Mouse (Mus musculus) limb, embryonic 12.5 days (tissue): ENCODE measurements around the gene Atg7. TPM values are rescaled to one million over a fixed set of nuclear protein-coding genes. Genes with fewer than 3 reads are reported as not detected.

Experiments used
- ATAC-seq: fragments of 200-750 bp; cut with Nextera tagmentation; 2 replicates; pipeline ENCODE4 v1.8.0; 2017; ENCODE audit warnings: low read depth, moderate TSS enrichment; ENCODE audit not compliant: insufficient number of reproducible peaks, insufficient read depth, low FRiP score, low TSS enrichment
- H3K27ac ChIP-seq: fragments of 300-500 bp; sonication (generic); 2 replicates; pipeline ENCODE4 v1.5.1; 2016; ENCODE audit warnings: mild to moderate bottlenecking, moderate library complexity
- H3K27me3 ChIP-seq: fragments of 300-500 bp; sonication (generic); 2 replicates; pipeline ENCODE4 v1.6.1; 2016; ENCODE audit warnings: mild to moderate bottlenecking, moderate library complexity
- H3K36me3 ChIP-seq: fragments of 300-500 bp; sonication (generic); 2 replicates; pipeline ENCODE4 v1.6.1; 2016; ENCODE audit warnings: mild to moderate bottlenecking, moderate library complexity
- H3K4me1 ChIP-seq: fragments of 300-500 bp; sonication (generic); replicated peaks from 2 replicates; pipeline ENCODE4 v1.6.1; 2016
- H3K4me2 ChIP-seq: fragments of 300-500 bp; sonication (generic); 2 replicates; pipeline ENCODE4 v1.6.1; 2016; ENCODE audit warnings: mild to moderate bottlenecking, moderate library complexity
- H3K4me3 ChIP-seq: fragments of 300-500 bp; sonication (generic); replicated peaks from 2 replicates; pipeline ENCODE4 v1.5.1; 2016; ENCODE audit warnings: mild to moderate bottlenecking
- H3K9ac ChIP-seq: fragments of 300-500 bp; sonication (generic); replicated peaks from 2 replicates; pipeline ENCODE4 v1.6.1; 2016; ENCODE audit warnings: mild to moderate bottlenecking, moderate library complexity
- H3K9me3 ChIP-seq: fragments of 300-500 bp; sonication (generic); 2 replicates; pipeline ENCODE4 v1.6.1; 2016; ENCODE audit warnings: mild to moderate bottlenecking, moderate library complexity
- WGBS: fragments of 180-500 bp; shearing (Covaris S2); methylation state at CpG from one replicate; pipeline ENCODE4 v1.1.7; 2016; 5-methylcytosine and 5-hydroxymethylcytosine counted together
- polyA plus RNA-seq: library from polyadenylated mRNA; unstranded; fragments of >200 nt; fragmentation: Nextera tagmentation; extraction: Ambion mirVana; gene quantifications from 2 replicates; pipeline ENCODE4 v1.2.1, GENCODE M21; 2016

Gene Atg7
- polyA plus RNA-seq, 1 experiment from 2014 or later, result 17.1 TPM

- no peak overlapping the region for H3K9ac ChIP-seq
- H3K4me3 ChIP-seq, result no peak overlapping the region
- no peaks in the 10 kb centered on the region for H3K27me3 ChIP-seq
- H3K9me3 ChIP-seq, result no peaks in the 10 kb centered on the region
- no peak for ATAC-seq
- H3K27ac ChIP-seq, result no peak overlapping the region
- H3K4me1 ChIP-seq, result peaks cover 78% of the 10 kb centered on the region
- H3K4me2 ChIP-seq, result no peak overlapping the region
- H3K36me3 ChIP-seq, result no peaks in the 10 kb centered on the region
- 65% methylated on average over 8 of the region's 8 CpGs for WGBS
Measured at GRCm38 (mm10) chr6:114905253-114906028, 262.5 kb downstream of the Atg7 start.

GRCm38 (mm10) chr6:114906209-114906608 lies 263.3 kb downstream of the Atg7 start:
- H3K4me1 ChIP-seq, result peaks cover 72% of the 10 kb centered on the region
- WGBS, result 56% methylated on average over 5 of the region's 5 CpGs
- no peak for ATAC-seq
- no peak overlapping the region for H3K4me2 ChIP-seq
- no peak overlapping the region for H3K27ac ChIP-seq
- no peak overlapping the region for H3K4me3 ChIP-seq
- no peak overlapping the region for H3K9ac ChIP-seq
- H3K36me3 ChIP-seq, result no peaks in the 10 kb centered on the region
- no peaks in the 10 kb centered on the region for H3K27me3 ChIP-seq
- H3K9me3 ChIP-seq, result no peaks in the 10 kb centered on the region

- WGBS, result 96% methylated on average over 6 of the region's 6 CpGs
- Histone ChIP-seq H3K36me3 (peaks cover 4% of the 10 kb centered on the region; the same call in 1 of the 2 replicates), H3K4me2 (no peak overlapping the region), H3K9me3 (no peaks in the 10 kb centered on the region), H3K27me3 (no peaks in the 10 kb centered on the region), H3K9ac (no peak overlapping the region), H3K4me1 (peaks cover 72% of the 10 kb centered on the region), H3K4me3 (no peak overlapping the region), H3K27ac (no peak overlapping the region)
- no peak for ATAC-seq
Measured at GRCm38 (mm10) chr6:114907459-114907858, 264.6 kb downstream of the Atg7 start.

- Histone ChIP-seq H3K27me3 (no peaks in the 10 kb centered on the region), H3K36me3 (peaks cover 4% of the 10 kb centered on the region; the same call in 1 of the 2 replicates), H3K27ac (no peak overlapping the region), H3K4me2 (no peak overlapping the region), H3K9me3 (no peaks in the 10 kb centered on the region), H3K4me1 (peaks cover 72% of the 10 kb centered on the region), H3K9ac (no peak overlapping the region), H3K4me3 (no peak overlapping the region)
- no peak for ATAC-seq
- WGBS, result 88% methylated on average over 7 of the region's 7 CpGs
Measured at GRCm38 (mm10) chr6:114909801-114910200, 266.9 kb downstream of the Atg7 start.

Other genes with a start within 250 kb of the Atg7 start
- 0.11 TPM in 1 of 2 replicates, not detected in the other for gene Hrh1, start 245.2 kb upstream of the Atg7 start, polyA plus RNA-seq